Mouse (Mus musculus) lung, postnatal 0 days (tissue): ENCODE data around the gene Nmrk2.

Source experiments
- CTCF ChIP-seq: IDR thresholded peaks from 2 replicates; pipeline ENCODE4 v1.5.1; 2016; ENCODE audit warnings: antibody characterized with exemption, mild to moderate bottlenecking
- EP300 ChIP-seq: IDR thresholded peaks from 2 replicates; pipeline ENCODE4 v1.6.1; 2016; ENCODE audit warnings: antibody characterized with exemption, mild to moderate bottlenecking, control low read depth

- TF ChIP-seq CTCF (no peak), EP300 (no peak)
Observed at GRCm38 (mm10) chr10:81197305-81197704, 4.5 kb downstream of the Nmrk2 start.
